Mouse (Mus musculus) adrenal gland, adult 18-20 months (tissue): ENCODE data around the gene Togaram2. TPM values are rescaled to one million over a fixed set of nuclear protein-coding genes. Genes with fewer than 3 reads are reported as not detected.
"Not testable (repeated sequence)": the region's sequence is repeated elsewhere in the genome, so short reads cannot be mapped to it uniquely, and the experiment has no call there.

Source experiments
- DNase-seq, 2 experiments: peaks; one replicate each; pipeline ENCODE4 v3.0.0; 2021 to 2022; ENCODE audit warnings: low spot score in 2 of 2
- long read RNA-seq, 2 experiments: library from polyadenylated mRNA; stranded (forward); transcript quantifications; one replicate each; pipeline ENCODE4 v2.0.0; 2021
- total RNA-seq, 2 experiments: library from RNA; stranded (reverse); gene quantifications; 1 replicate in 1 of 2; 2 replicates in 1 of 2; pipeline ENCODE4 v1.2.3; 2021

Gene Togaram2
- under 1 TPM in 1 of 2 experiments, not detected in 1; 0.13 TPM for total RNA-seq
- long read RNA-seq, experiment 1 = 0 reads
- long read RNA-seq, experiment 2 = 0 reads

DNA sequence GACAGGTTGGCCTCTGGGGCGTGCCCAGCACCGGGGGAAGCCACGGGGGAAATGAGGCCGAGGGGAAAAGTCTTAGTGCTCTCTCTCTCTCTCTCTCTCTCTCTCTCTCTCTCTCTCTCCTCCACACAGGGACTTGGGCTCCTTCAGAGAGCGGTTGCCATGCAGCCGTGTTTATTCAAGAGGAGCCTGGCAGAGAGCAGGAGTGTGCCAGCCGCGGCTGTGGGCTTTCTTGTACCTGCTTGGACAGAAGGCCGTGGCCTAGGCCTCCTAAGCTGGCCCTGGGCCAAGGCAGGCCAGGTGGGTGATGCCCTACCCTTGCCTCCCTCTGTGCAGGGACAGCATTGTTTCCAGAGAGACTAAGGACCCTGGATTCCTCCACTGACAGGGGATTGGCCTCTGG is at the start of gene Togaram2:
TSS of gene Togaram2 (plus strand) at position 170 of the 400 bp plus-strand sequence.
- no peak for DNase-seq

GRCm38 (mm10) chr17:71631806-71632205 is 41.3 kb upstream of the Togaram2 start:
- no peak for DNase-seq

DNA sequence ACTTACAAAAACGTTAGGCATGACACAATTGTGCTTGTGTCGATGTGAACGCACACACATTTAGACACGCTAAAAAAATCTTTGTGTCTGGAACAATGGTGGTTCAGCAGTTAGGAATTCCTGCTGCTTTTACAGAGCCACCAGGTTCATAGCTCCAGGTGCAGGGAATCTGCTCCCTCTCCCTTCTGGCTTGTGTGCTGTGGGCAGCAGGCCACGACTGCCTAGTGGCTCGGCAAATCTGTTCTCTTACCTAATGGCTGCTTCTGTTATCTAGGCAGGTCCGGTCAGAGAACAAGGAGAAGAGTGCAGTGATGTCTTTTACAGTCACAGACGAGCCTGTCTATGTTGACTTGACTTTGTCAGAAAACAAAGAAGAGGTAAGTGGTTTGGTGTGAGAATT is 39.7 kb upstream of the Togaram2 start:
- no peak for DNase-seq

- no peak for DNase-seq
These were observed 36.3 kb upstream of the Togaram2 start for GRCm38 (mm10) chr17:71636786-71637185.

- DNase-seq = no peak
These were observed 35.3 kb upstream of the Togaram2 start for GRCm38 (mm10) chr17:71637750-71638265.

- not testable (repeated sequence) for DNase-seq
These were observed 34.0 kb upstream of the Togaram2 start for GRCm38 (mm10) chr17:71639056-71639455.

GRCm38 (mm10) chr17:71640421-71641085 is 32.5 kb upstream of the Togaram2 start:
- no peak for DNase-seq

GRCm38 (mm10) chr17:71642190-71642589 is 30.9 kb upstream of the Togaram2 start:
- no peak for DNase-seq

- DNase-seq = no peak
These were observed 23.1 kb upstream of the Togaram2 start for GRCm38 (mm10) chr17:71650011-71650410.

DNA sequence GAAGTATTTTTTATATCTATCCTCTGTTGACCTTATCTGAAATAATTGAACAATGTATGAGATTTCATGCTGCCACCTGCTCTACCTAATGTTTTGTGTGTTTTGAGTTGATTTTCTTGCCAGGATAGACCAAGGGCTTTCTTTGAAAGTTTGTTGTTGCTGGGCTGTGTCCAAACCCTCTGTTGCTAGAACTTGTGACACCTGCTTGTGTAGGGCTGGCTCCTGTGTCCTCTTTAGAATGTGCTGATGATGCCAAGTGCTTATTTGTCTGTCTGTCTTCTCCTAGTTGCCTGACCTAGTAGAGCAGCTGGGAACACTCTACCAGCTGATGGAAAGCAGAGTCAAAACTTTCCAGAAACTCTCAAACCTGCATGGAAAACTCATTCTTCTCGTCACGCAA is 20.6 kb upstream of the Togaram2 start:
- no peak for DNase-seq

DNA sequence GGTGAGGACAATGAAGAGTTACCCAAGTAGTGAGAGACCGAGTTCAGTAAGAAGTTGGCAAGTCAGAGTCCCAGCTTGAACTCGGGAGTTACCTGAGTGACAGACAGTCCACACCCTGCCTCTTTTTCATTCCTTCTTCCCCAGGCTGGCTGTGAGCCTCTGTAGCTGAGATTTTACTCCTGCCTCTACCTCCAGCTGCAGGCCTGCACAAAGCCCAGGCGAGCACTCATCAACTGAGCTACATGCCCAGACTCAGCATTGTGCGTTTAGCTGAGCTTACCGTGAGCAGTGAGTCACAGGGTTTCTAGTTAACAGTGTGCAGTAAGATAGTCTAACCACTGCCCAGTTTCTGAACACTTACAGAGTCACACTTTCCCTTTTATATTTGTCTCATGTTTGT is 20.1 kb upstream of the Togaram2 start:
- no peak for DNase-seq

- DNase-seq = no peak
These were observed 15.5 kb upstream of the Togaram2 start for GRCm38 (mm10) chr17:71657521-71657920.

- no peak for DNase-seq
These were observed 14.4 kb upstream of the Togaram2 start for GRCm38 (mm10) chr17:71658666-71659065.

DNA sequence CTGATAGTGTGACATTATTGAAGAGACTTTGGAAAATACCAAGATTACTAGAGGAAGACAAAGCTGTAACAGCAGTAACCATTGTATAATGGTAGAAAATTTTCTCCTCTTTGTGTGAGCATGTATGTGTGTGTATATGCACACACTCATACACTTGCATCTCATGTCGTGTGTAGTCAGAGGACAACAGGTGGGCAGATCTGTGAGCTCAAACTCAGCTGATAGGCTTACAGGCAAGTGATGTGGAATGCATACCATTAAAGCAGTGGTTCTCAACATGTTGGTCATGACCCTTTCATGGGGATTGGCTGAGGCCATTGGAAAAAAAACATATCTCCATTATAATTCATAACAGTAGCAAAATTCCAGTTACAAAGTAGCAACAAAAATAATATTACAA is 12.7 kb upstream of the Togaram2 start:
- no peak for DNase-seq

GRCm38 (mm10) chr17:71662751-71663250 is 10.3 kb upstream of the Togaram2 start:
- DNase-seq = peak; percentile 63

- DNase-seq = no peak
These were observed 9.6 kb upstream of the Togaram2 start for GRCm38 (mm10) chr17:71663491-71663890.

- no peak for DNase-seq
These were observed 8.9 kb upstream of the Togaram2 start for GRCm38 (mm10) chr17:71664172-71664571.

- no peak for DNase-seq
These were observed 7.9 kb upstream of the Togaram2 start for GRCm38 (mm10) chr17:71665201-71665600.

DNA sequence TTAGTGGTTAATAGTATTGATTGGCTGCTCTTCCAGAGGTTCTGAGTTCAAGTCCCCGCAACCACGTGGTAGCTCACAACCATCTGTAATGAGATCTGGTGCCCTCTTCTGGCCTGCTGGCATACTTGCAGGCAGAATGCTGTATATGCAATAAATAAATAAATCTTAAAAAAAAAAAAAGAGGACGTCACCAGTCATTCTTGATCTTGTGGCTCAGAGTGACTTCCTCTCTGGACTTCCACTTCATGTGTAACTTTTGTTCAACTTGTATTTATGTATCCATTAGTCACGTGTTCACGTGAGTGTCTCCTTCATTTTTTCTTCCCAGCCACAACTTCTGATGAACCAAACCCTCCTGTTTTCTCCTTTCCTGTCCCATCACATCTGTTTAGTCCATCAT is 3.5 kb upstream of the Togaram2 start:
- DNase-seq = no peak

DNA sequence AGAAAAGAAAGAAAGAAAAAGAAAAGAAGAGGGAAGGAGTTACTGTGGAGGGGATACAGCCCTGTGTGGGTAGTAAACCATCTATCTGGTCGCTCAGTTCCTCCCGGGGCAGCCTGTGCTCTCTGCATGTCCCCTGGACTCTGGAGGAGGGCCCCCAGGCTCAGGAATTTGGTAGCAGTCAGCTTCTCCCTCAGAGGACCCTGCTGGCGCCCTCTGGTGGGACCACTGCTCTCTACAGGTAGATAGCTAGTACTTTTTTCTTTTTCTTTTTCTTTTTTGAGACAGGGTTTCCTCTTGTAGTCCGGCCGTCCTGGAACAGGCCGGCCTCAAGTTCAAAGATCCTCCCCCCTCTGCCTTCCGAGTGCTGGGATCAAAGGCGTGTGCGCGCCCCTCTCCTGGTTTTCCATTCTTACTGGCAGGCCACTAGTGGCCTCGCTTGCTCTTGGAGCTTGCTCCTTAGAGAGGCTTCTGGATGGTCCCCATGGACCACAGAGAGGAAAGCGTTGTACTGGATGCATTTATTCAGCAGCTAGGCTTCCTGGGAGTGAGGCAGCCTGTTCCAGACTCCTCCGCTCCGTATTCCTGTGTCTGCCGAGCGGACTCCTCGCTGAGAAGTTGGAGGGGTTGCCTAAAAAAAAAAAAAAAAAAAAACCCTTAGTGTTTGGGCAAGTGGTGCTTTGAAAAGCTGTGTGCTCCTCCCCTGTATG is 1.1 kb upstream of the Togaram2 start:
- DNase-seq = peak in 1 of 2 experiments; percentile 41

- no peak for DNase-seq
These were observed 875 bp downstream of the Togaram2 start for GRCm38 (mm10) chr17:71673936-71674335.

DNA sequence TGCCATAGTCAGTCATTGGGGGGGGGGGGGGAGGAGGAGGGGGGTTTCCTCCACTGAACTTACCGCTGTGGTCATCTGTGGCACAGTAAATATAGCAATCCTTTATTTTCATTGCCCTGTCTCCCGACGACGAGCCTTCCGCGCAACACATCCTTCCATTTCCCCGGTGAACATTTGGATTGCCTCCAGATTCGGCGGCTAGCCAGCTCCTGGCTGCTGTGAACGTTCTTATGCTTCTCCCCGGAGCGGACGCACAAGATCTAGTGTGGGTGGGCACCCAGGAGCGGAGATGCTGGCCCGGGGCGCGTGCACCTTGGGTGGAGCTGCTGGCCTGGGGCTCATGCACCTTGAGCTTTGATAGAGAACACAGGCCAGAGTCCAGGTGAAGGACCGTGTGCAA is 1.8 kb downstream of the Togaram2 start:
- no peak for DNase-seq
